Mouse (Mus musculus) CH12.LX (cell line): ENCODE data around the gene Med26. TPM values are rescaled to one million over a fixed set of nuclear protein-coding genes. Genes with fewer than 3 reads are reported as not detected.

ENCODE experiments used
- DNase-seq: peaks from one replicate; pipeline ENCODE4 v3.0.0-alpha.2; 2013; ENCODE audit errors: extremely low read depth
- H3K27ac ChIP-seq: 2 replicates; pipeline ENCODE4 v1.5.1; 2012; ENCODE audit warnings: low read depth, mild to moderate bottlenecking, control low read depth, moderate library complexity; ENCODE audit not compliant: insufficient read depth
- H3K27me3 ChIP-seq: replicated peaks from 2 replicates; pipeline ENCODE3; 2012; ENCODE audit warnings: inconsistent platforms
- H3K36me3 ChIP-seq, 2 experiments: replicated peaks in 1 of 2; 2 replicates each; pipeline versions ENCODE3 to v1.6.1; 2012; ENCODE audit warnings: inconsistent platforms in 1 of 2, low read length in 1 of 2, mild to moderate bottlenecking in 1 of 2, mixed read lengths in 1 of 2, moderate library complexity in 1 of 2; ENCODE audit not compliant: control insufficient read depth in 1 of 2, insufficient read depth in 1 of 2
- H3K4me1 ChIP-seq, 2 experiments: 2 replicates each; pipeline ENCODE4 v1.6.1; 2012; ENCODE audit warnings: inconsistent platforms in 1 of 2, moderate library complexity in 1 of 2; ENCODE audit not compliant: insufficient read depth in 2 of 2, control insufficient read depth in 1 of 2
- H3K4me2 ChIP-seq: 2 replicates; pipeline ENCODE4 v1.6.1; 2012; ENCODE audit warnings: low read depth, mild to moderate bottlenecking, control low read depth; ENCODE audit not compliant: poor library complexity, insufficient read depth, severe bottlenecking
- H3K4me3 ChIP-seq, 3 experiments: fragments of 150-350 bp in 1 of 3; sonication (generic) in 1 of 3; replicated peaks in 1 of 3; 2 replicates each; pipeline versions ENCODE3 to v1.5.1; 2011 to 2012; ENCODE audit warnings: low read depth in 2 of 3, low read length in 2 of 3, mild to moderate bottlenecking in 2 of 3, moderate library complexity in 2 of 3, control low read depth in 1 of 3, improper control_type of control experiment in 1 of 3, inconsistent platforms in 1 of 3, mixed read lengths in 1 of 3; ENCODE audit not compliant: poor library complexity in 1 of 3
- H3K79me2 ChIP-seq: replicated peaks from 2 replicates; pipeline ENCODE4 v1.6.1; 2012; ENCODE audit warnings: mild to moderate bottlenecking, moderate library complexity; ENCODE audit not compliant: control insufficient read depth, poor library complexity, insufficient read depth, severe bottlenecking; ENCODE audit errors: extremely low read depth
- H3K9ac ChIP-seq: 2 replicates; pipeline ENCODE4 v1.6.1; 2012; ENCODE audit warnings: low read depth, mild to moderate bottlenecking, control low read depth, moderate library complexity; ENCODE audit not compliant: insufficient read depth
- H3K9me3 ChIP-seq: replicated peaks from 2 replicates; pipeline ENCODE3; 2012; ENCODE audit warnings: low read length, inconsistent platforms, mixed read lengths
- CHD1 ChIP-seq: IDR thresholded peaks from 2 replicates; pipeline ENCODE4 v1.6.1; 2012; ENCODE audit warnings: low read depth, low read length, improper control_type of control experiment, inconsistent platforms
- GABPA ChIP-seq: IDR thresholded peaks from 2 replicates; pipeline ENCODE4 v1.6.1; 2012; ENCODE audit warnings: low read depth, low read length, improper control_type of control experiment, inconsistent platforms; ENCODE audit not compliant: insufficient replicate concordance
- JUND ChIP-seq: conservative IDR thresholded peaks from 2 replicates; pipeline ENCODE4 v1.6.1; 2011; ENCODE audit warnings: low read depth, low read length, improper control_type of control experiment
- MAFK ChIP-seq: IDR thresholded peaks from 2 replicates; pipeline ENCODE4 v1.6.1; 2011; ENCODE audit warnings: low read length, improper control_type of control experiment; ENCODE audit not compliant: insufficient replicate concordance
- MXI1 ChIP-seq: IDR thresholded peaks from 2 replicates; pipeline ENCODE4 v1.6.1; 2011; ENCODE audit warnings: mild to moderate bottlenecking, low read depth, low read length, improper control_type of control experiment
- PAX5 ChIP-seq: IDR thresholded peaks from 2 replicates; pipeline ENCODE4 v1.6.1; 2012; ENCODE audit warnings: low read length, inconsistent platforms, mixed read lengths
- SIN3A ChIP-seq: IDR thresholded peaks from 2 replicates; pipeline ENCODE4 v1.6.1; 2012; ENCODE audit warnings: low read length, improper control_type of control experiment, inconsistent platforms
- ZC3H11A ChIP-seq: IDR thresholded peaks from 2 replicates; pipeline ENCODE4 v1.6.1; 2012; ENCODE audit warnings: low read depth, mild to moderate bottlenecking, inconsistent platforms, low read length, improper control_type of control experiment
- ZMIZ1 ChIP-seq: IDR thresholded peaks from 2 replicates; pipeline ENCODE4 v1.6.1; 2012; ENCODE audit warnings: low read depth, mild to moderate bottlenecking, inconsistent platforms, low read length, improper control_type of control experiment
- ZNF384 ChIP-seq: IDR thresholded peaks from 2 replicates; pipeline ENCODE4 v1.6.1; 2012; ENCODE audit warnings: low read depth, low read length, improper control_type of control experiment, inconsistent platforms
- dilution Hi-C: fragments of 300-500 bp; cut with MboI; formaldehyde crosslinking; loops from 2 replicates; pipeline ENCODE4 v1.14.3; 2020; ENCODE audit warnings: low sequenced_read_pairs; ENCODE audit not compliant: extremely low pct_unique_long_range_greater_than_20kb, extremely low pct_ligation_motif_present
- in situ Hi-C: fragments of 300-500 bp; cut with MboI; formaldehyde crosslinking; loops from 3 replicates; pipeline ENCODE4 v1.14.3; 2019; ENCODE audit warnings: low sequenced_read_pairs, low pct_ligation_motif_present, low pct_unique_long_range_greater_than_20kb, mixed read lengths
- polyA plus RNA-seq: library from polyadenylated mRNA; unstranded; fragments of >175 nt; gene quantifications from 2 replicates; pipeline ENCODE4 v1.2.1, GENCODE M21; 2012; ENCODE audit warnings: low read depth; ENCODE audit not compliant: insufficient read length
- total RNA-seq, 2 experiments: library from RNA; depleted of rRNA; stranded (reverse); fragments of 300-350 nt in 1 of 2; fragments of >200 nt in 1 of 2; gene quantifications; 2 replicates each; pipeline ENCODE4 v1.2.3; 2012 to 2014

The Med26 gene
- total and polyA plus RNA-seq, 3 experiments: 8.7 to 12.9 (median 9.7) TPM

DNA sequence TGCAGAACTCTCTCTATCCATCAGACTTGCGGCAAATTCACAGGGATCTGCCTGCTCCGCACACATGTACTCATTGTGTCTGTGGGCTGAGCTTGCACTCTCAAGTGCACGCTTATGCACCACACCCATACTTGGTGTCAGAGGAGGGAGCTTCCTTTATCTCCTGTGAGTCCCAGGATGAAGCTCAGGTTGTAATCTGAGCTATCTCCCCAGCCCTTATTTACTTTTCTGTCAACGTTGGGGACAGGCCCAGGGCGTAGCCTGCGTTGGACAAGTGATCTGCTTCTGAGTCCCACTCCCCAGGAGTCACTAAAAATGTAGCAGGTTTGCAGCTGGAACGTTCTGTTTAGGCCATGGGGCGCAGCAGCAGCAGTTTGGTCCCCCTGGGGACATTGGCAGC, 96.6 kb downstream of the Med26 start:
- dilution Hi-C loops: no loop called here
- Histone ChIP-seq H3K27ac (no peak overlapping the region), H3K36me3 (peaks cover 62 to 85% of the 10 kb centered on the region in 2 experiments), H3K4me3 (no peak overlapping the region), H3K27me3 (no peaks in the 10 kb centered on the region), H3K79me2 (peaks cover 2% of the 10 kb centered on the region; the same call in 1 of the 2 replicates), H3K9me3 (peaks cover 10% of the 10 kb centered on the region), H3K4me1 (peaks cover 0 to 8% of the 10 kb centered on the region in 2 experiments; a peak in 2 of 4 replicates), H3K9ac (no peak overlapping the region), H3K4me2 (no peak overlapping the region)
- DNase-seq: no peak
- in situ Hi-C loops: no loop called here
- TF ChIP-seq MXI1: no peak
- no peak for TF ChIP-seq ZMIZ1
- no peak for TF ChIP-seq MAFK
- TF ChIP-seq CHD1: no peak
- TF ChIP-seq ZC3H11A: no peak
- no peak for TF ChIP-seq PAX5
- no peak for TF ChIP-seq JUND
- no peak for TF ChIP-seq GABPA

DNA sequence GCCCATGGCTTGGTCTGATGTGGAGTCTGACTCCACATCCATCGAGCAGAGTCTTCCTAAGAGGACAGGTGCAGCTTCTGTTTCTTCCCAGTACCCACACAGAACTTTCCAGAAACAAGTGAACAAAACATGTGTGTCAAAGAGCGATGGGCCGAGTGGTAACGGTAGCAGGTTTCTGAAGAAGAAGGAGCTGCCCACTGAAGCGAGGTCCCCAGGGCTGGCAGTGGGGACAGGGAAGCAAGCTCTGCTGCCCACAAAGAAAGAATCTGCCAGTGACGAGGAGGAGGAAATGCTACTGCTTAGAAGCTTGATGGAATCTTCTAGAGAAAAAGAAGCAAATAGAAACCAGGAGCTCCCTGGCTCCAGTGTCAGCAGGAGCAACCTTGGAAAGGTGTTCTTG, 103.0 kb downstream of the Med26 start:
- Histone ChIP-seq H3K27ac (peak overlapping the region; percentile 38; the same call in 1 of the 2 replicates), H3K9me3 (no peaks in the 10 kb centered on the region), H3K4me3 (peak overlapping the region; percentile 5 to 42 (median 23)), H3K9ac (peak overlapping the region; percentile 59), H3K79me2 (peaks cover 6% of the 10 kb centered on the region; the same call in 1 of the 2 replicates), H3K36me3 (peaks cover 24 to 38% of the 10 kb centered on the region in 2 experiments), H3K4me1 (peaks cover 6 to 35% of the 10 kb centered on the region in 2 experiments; a peak in 3 of 4 replicates), H3K27me3 (no peaks in the 10 kb centered on the region), H3K4me2 (peak overlapping the region; percentile 97)
- in situ Hi-C loops: no loop called here
- dilution Hi-C loops: no loop called here
- DNase-seq: peak; percentile 26
- TF ChIP-seq SIN3A: 0 out of 2 replicates have a peak, but pooled peaks have one; percentile 5
- no peak for TF ChIP-seq ZNF384
- TF ChIP-seq GABPA: no peak
- no peak for TF ChIP-seq ZMIZ1
- TF ChIP-seq, all 38 proteins: peak for 1

Other genes with a start within 250 kb of the Med26 start
- gene Gm10282, start 243.0 kb downstream of the Med26 start, total RNA-seq (2012; rRNA removed): 16.4 and 18.3 TPM in 2 replicates
- gene Gm10282, start 243.0 kb downstream of the Med26 start, total RNA-seq (2014; rRNA removed): 76.4 and 77.7 TPM in 2 replicates
- 125 and 176 TPM in 2 replicates for gene Gm10282, start 243.0 kb downstream of the Med26 start, polyA plus RNA-seq
- not detected in 2 replicates for gene Klf2, start 229.2 kb downstream of the Med26 start, total RNA-seq (2012; rRNA removed)
- 0.12 and 0.16 TPM in 2 replicates for gene Klf2, start 229.2 kb downstream of the Med26 start, total RNA-seq (2014; rRNA removed)
- gene Klf2, start 229.2 kb downstream of the Med26 start, polyA plus RNA-seq: 0.74 and 1.4 TPM in 2 replicates
- gene Eps15l1, start 126.8 kb downstream of the Med26 start, total RNA-seq (2012; rRNA removed): 25.1 and 25.6 TPM in 2 replicates
- 21.7 and 22.2 TPM in 2 replicates for gene Eps15l1, start 126.8 kb downstream of the Med26 start, total RNA-seq (2014; rRNA removed)
- 48.3 and 49.4 TPM in 2 replicates for gene Eps15l1, start 126.8 kb downstream of the Med26 start, polyA plus RNA-seq
- 4.0 and 5.3 TPM in 2 replicates for gene Calr3, start 104.4 kb downstream of the Med26 start, total RNA-seq (2012; rRNA removed)
- 2.5 and 2.8 TPM in 2 replicates for gene Calr3, start 104.4 kb downstream of the Med26 start, total RNA-seq (2014; rRNA removed)
- 2.5 and 3.1 TPM in 2 replicates for gene Calr3, start 104.4 kb downstream of the Med26 start, polyA plus RNA-seq
- gene 1700030K09Rik, start 104.4 kb downstream of the Med26 start, total RNA-seq (2012; rRNA removed): 12.6 TPM in 2 replicates
- 9.7 and 9.8 TPM in 2 replicates for gene 1700030K09Rik, start 104.4 kb downstream of the Med26 start, total RNA-seq (2014; rRNA removed)
- 11.8 and 13.1 TPM in 2 replicates for gene 1700030K09Rik, start 104.4 kb downstream of the Med26 start, polyA plus RNA-seq
- gene Cherp, start 73.0 kb downstream of the Med26 start, total RNA-seq (2012; rRNA removed): 18.1 and 20.2 TPM in 2 replicates
- gene Cherp, start 73.0 kb downstream of the Med26 start, total RNA-seq (2014; rRNA removed): 6.1 and 8.9 TPM in 2 replicates
- 69.5 and 80.4 TPM in 2 replicates for gene Cherp, start 73.0 kb downstream of the Med26 start, polyA plus RNA-seq
- 27.2 and 34.5 TPM in 2 replicates for gene Slc35e1, start 55.7 kb downstream of the Med26 start, total RNA-seq (2012; rRNA removed)
- gene Slc35e1, start 55.7 kb downstream of the Med26 start, total RNA-seq (2014; rRNA removed): 24.0 and 28.7 TPM in 2 replicates
- gene Slc35e1, start 55.7 kb downstream of the Med26 start, polyA plus RNA-seq: 16.8 and 19.8 TPM in 2 replicates
- gene Smim7, start 22.8 kb upstream of the Med26 start, total RNA-seq (2012; rRNA removed): 37.7 and 42.2 TPM in 2 replicates
- gene Smim7, start 22.8 kb upstream of the Med26 start, total RNA-seq (2014; rRNA removed): 70.3 and 79.8 TPM in 2 replicates
- gene Smim7, start 22.8 kb upstream of the Med26 start, polyA plus RNA-seq: 60.7 and 61.0 TPM in 2 replicates
- gene Tmem38a, start 23.8 kb upstream of the Med26 start, total RNA-seq (2012; rRNA removed): 3.1 and 6.2 TPM in 2 replicates
- 3.3 and 3.8 TPM in 2 replicates for gene Tmem38a, start 23.8 kb upstream of the Med26 start, total RNA-seq (2014; rRNA removed)
- gene Tmem38a, start 23.8 kb upstream of the Med26 start, polyA plus RNA-seq: 3.8 and 4.2 TPM in 2 replicates
- 0.04 TPM in 1 of 2 replicates, not detected in the other for gene Nwd1, start 98.4 kb upstream of the Med26 start, total RNA-seq (2012; rRNA removed)
- not detected in 2 replicates for gene Nwd1, start 98.4 kb upstream of the Med26 start, total RNA-seq (2014; rRNA removed)
- gene Nwd1, start 98.4 kb upstream of the Med26 start, polyA plus RNA-seq: not detected in 2 replicates
- 148 and 183 TPM in 2 replicates for gene Sin3b, start 175.0 kb upstream of the Med26 start, total RNA-seq (2012; rRNA removed)
- gene Sin3b, start 175.0 kb upstream of the Med26 start, total RNA-seq (2014; rRNA removed): 120 and 132 TPM in 2 replicates
- gene Sin3b, start 175.0 kb upstream of the Med26 start, polyA plus RNA-seq: 109 and 118 TPM in 2 replicates
- gene F2rl3, start 213.6 kb upstream of the Med26 start, total RNA-seq (2012; rRNA removed): 0.13 and 0.21 TPM in 2 replicates
- 0.32 TPM in 1 of 2 replicates, not detected in the other for gene F2rl3, start 213.6 kb upstream of the Med26 start, total RNA-seq (2014; rRNA removed)
- gene F2rl3, start 213.6 kb upstream of the Med26 start, polyA plus RNA-seq: not detected in 2 replicates